Mouse (Mus musculus) megakaryocyte-erythroid progenitor cell, adult 5-6 weeks (primary cell): ENCODE measurements around the gene Copz1. TPM values are rescaled to one million over a fixed set of nuclear protein-coding genes. Genes with fewer than 3 reads are reported as not detected.
A peak's percentile ranks its signal among the peaks of the same experiment; 100 is the strongest.

Experiments
- ATAC-seq: replicated peaks from 2 replicates; pipeline ENCODE4 v1.8.0; 2016; ENCODE audit warnings: mild to moderate bottlenecking, inconsistent platforms; ENCODE audit not compliant: severe bottlenecking, poor library complexity, low FRiP score, low TSS enrichment
- total RNA-seq, 2 experiments: library from RNA; stranded (forward) in 1 of 2; stranded (reverse) in 1 of 2; fragments of 200-1000, 215-1000 nt in 1 of 2; fragments of >200 nt in 1 of 2; fragmentation: Nextera tagmentation in 1 of 2; gene quantifications; 2 replicates each; pipeline ENCODE4 v1.2.3; 2014 to 2017

Gene Copz1
- total RNA-seq, 2 experiments from 2014 or later, result 91.2 to 218 TPM

DNA sequence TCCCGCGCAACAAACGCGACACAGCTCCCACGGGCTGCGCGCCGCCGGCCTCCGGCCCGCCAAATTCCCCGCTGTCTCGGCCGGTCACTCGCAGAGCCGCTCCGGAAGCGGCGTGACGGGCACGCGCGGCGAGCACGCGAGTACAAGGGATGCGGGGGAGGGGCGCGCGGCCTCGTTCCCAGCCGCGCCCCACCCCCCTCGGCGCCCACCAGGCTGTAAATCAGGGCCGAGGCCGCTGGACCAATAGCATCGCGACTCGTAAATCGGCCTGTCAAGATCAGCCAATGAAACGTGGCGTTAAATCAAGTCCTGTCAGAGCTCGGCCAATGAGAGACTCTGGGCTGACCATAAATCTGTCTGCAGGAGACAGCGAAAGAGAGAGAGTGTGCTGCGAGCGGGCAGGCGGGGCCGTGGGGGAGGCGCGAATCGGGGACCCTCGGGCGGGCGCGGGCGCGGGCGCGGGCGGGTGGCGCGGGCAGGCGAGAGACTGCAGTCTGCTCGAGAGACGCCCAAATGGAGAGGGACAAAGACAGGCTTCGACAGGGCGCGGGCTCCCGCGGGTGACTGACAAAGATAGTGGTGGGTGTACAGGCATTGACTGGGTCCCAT, 32.7 kb downstream of the Copz1 start:
- ATAC-seq, result peak; percentile 78

DNA sequence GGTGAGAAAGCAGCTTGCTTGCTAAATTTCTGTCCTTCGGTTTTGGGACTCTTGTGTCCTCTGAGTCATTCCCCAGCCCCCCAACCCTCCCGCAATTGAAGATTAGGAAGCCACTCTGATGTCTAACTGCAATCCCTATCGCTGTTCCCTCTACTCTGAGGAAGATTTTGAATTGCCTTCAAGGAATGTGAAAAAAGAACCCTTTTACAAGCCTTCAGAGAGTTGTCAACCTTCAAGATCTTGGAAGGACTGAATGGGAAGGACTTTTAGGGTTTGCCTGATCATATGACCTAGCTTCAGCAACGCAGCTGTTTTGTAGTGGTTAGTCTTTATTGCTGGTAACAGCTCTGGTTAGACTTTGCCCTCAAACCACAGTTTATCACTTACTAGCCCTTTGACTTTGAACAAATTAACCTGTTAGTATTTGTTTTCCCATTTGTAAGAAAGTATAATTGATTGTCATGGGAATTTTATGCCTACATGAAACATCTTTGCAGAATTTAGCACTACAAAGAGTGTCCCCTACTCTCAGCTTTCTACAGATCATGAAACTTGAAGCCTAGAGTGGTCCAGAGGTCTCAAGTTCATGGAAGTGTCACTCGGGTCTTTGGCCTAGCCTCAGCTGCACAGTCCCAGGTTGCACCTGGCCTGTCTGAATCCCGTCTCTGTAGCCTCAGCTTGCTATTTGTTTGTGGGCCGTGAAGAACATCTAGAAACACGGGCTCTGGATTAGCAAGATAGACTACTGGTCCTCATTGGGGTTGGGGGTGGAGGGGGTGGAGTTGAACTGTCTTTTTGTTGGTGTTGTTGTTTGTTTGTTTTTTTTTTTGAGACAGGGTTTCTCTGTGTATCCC, 33.5 kb downstream of the Copz1 start:
- no peak for ATAC-seq

DNA sequence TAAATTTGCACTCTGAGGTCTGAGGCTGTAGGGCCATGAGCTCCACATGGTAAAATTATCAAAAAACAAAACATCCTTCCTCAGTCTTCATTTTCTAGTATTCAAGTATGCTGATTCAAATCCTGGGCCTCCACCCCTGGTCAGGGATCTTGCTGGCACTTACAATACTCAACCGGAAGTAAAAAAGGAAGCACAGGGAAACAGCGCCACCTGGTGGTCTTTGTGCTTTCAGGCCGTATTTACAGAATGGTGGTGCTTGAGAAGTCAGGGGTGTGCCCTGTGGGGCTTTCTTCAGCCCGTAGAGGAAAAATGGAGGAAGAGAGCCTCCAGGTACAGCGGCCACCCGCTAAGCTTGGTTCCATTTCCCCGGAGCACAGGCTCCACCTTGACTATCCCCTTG, 34.6 kb downstream of the Copz1 start:
- ATAC-seq, result peak; percentile 63

DNA sequence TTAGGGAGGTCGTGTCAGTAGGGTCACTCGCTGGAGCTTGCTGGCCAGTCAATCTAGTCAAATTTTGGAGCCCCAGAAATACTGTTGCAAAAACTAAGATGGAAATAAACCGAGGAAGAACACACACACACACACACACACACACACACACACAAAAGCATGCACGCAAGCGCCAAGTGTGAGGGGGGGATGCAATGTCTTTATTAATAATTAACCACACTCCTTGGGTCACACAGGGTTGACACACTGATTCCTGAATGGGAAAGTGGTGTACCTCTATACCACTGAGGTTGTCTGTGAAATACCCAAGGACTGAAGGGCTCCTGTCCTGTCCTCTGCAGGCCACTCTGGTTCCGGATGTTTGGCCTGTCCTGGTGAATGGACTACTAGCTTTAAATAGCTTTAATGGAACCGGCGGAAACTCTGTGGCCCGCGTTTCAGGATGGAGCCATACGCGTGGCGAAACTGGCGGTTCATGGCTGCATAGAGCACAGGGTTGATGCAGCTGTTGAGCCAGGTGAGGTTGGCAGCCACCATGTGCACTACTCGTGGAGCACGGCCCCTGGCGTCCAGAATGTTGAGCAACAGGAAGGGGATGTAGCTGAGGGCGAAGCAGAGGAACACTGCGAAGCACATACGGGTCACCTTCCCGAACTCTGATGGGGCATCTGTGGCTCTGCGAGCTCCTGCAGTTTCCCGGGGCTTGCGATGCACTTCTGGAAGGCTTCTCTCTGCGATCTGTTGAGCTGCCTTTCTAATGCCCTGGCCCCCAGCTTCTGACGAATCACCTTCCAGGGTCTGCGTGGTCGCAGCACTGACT, 35.8 kb downstream of the Copz1 start:
- ATAC-seq, result no peak

DNA sequence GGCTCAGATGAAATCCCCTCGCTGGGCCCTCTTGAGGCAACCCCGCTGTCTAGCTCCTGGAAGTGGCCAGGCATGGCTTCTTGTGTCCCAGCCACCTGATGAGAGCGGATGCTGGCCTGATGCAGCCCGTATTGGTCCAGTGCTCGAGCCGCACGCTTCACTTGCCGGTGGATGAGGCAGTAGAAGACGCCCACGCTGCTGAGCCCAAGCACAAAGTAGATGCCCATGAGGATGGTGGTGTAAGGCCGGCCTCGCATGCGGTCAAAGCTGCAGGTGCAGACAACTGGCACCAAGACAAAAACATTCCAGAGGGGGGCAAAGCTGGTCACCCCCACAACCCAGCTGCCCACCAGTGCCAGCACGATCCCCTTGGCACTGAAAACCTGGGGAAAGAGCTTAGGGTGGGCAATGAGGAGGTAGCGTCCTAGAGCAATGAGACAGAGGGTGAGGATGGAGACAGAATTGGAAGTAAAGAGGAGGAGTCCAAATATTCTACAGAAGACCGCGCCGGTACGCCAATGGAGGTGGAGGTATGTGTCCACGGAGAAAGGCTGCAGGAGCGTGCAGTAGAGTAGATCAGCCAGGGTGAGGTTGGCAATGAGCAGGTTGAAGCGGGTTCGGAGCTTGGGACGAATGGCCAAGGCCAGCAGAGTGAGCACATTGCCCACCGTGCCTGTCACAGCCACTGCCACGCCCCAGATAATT, 36.5 kb downstream of the Copz1 start:
- ATAC-seq, result no peak

DNA sequence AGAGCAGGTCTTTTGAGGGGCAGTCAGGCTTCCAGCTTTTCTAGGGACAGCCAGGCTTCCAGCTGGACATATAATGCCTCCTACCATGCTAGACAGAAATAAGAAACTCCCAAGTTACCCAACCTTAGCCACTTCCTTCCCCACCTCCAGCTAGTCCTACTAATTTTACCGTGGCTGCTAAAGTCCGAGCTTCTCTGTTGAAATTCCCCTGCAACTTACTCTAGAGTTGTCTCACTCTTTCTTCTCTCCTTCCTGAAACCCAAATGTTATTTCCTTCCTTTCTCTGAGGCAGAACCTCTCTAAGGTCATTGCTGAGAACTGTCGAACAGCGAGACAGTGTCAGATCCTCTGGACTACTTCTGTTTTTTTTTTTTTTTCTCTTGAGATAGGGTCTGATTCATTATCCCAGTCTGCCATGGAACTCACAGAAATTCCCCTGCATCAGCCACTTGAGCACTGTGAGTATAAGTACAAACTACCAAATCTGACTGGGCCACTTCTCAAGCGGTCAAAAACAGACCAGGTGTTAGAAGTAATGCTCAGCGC, 37.9 kb downstream of the Copz1 start, which contains the start of gene Gpr84:
Gene Gpr84, minus strand, starts transcription at position 248 of the 546 bp plus-strand sequence.
- ATAC-seq, result no peak

DNA sequence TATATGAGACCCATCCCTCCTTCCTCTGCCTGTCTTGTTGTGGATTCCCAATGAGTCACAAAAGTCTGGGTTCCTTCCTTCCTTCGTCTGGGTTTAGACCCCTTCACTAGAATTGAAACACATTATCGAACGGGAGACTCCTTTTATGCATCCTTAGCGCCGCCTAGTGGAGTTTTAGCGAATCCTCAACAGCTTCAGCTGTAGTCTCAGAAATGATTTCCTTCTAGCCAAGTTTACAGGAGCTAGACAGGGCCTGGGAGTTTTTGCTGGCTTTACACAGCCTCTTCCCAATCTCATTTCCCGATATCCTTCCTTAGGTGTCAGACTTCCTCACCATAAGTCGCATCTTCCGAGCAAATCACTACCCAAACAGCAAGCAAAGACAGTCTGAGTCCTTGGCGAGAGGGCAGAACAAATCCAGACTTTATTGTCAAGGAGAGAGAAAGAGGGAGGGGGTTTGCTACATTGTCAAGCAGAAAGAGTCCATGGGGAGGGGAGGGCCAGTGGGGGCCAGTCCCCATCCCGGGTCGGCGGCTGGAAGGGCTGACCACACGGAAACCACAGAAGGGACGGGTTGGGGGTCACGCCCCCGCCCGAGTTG, 41.1 kb downstream of the Copz1 start:
- 0 out of 2 replicates have a peak, but pooled peaks have one; percentile 31 for ATAC-seq

DNA sequence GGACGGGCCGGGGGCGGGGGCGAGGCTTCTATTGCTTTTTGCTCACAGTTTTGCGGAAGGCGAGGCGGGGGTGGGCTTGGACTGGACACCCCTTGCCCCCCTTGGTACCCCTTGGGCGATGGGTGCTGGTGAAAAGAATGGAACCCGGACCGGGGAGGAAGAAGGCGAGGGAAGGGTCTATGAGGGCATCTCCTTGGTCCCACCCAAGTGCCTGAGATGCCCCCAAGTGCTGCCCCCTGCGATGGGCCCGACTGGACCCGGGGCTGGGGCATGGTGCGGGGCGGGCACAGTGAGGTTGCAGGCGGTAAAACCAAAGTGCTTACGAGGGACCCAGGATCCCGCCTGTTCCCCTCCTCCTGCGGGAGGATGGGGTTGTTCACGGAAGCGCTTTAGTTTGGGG, 41.7 kb downstream of the Copz1 start:
- no peak for ATAC-seq

DNA sequence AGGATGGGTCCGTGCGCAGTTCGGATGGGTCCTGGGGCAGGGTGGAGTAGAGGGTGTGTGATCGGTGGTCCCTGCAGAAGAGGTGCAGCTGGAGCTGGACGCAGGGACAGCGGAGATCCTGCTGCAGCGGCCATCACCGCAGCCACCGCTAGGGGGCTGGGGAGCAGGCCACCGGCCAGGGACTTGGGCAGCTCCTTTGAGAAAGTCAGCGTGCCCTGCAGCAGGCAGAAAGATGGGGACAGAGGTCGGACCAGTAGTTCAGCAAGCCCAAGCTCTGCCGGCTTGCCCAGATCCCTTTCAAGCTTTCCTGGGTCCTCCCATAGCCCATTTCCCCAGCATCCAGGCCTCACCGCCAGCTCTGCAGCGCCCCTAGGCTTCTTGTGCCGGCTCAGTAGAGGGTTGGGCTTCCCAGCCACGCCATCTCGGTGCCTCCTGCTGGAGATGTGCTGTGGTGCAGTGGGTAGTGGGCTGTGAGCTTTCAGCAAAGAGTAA, 42.5 kb downstream of the Copz1 start:
- ATAC-seq, result peak; percentile 50

DNA sequence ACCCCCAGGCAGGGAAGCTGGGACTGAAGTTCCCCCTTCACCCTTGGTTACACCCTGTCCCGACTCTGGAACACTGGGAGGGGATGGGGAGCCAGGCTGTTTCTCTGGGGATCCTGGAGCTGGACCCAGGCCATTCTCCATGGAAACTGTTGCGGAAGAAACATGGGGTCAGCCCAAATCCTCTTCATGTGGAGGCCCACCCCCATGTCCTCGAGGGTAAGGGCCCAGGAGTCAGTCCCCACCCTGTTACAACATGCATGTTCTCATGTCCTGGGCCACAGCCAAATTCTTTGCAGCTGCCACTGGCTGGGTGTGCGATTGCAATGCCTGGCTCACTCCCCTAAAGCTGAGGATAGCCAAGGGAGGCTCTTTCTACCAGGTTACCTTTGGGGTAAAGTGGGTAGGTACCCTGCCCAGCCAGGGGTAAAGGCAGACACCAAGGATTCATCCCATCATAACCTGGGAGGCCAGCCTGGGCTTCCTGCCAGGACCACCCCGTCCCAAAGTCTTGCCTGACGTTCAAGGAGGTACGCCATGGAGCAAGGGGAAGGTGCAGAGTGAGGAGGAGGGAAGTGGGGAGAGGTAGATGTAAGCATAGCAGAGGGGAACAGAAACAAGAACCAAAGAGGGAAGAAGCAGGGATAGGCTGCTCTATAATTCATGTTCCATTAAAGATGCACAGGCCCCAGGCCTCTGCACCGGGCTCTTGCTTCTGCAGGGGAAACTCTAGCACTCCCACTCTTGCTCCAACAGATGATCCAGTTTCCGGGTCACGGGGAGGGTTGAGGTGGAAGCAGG, 43.7 kb downstream of the Copz1 start:
- ATAC-seq, result no peak

DNA sequence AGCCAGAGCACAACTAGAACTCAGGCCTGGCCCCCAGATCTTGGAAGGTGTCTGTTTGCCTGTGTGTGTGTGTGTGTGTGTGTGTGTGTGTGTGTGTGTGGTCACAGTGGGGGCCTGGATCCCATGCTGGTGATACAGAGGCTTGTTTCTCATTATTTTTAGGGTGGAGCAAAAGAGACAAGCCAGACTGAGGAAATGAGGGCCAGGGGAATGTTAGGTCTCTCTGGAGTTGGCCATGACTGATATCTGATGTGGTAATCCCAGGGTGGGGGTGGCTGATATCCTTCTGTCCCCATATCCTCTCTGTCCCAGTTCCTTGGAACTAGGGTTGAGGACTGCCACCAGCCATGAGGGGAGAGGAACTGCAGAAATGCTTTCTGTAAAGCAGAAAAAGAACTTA, 44.6 kb downstream of the Copz1 start:
- no peak for ATAC-seq

DNA sequence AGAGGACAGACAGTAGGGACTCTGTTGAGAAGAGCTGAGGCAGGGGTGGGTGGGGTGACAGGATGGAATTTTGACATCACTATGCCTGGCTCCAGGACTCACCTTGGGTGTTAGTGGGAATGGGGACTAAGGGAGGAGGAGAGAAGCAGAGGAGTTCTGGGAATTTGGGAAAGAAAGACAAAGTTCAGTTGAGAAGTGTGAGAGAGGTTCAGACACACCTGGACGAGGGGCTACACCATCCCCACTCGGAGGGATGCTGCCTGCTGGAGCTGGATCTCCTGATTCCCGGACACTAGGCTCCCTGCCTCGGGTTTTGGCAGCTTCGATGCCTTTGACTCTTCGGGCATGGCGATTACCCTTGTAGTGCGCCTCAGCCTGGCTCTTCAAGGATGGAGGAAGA, 45.2 kb downstream of the Copz1 start:
- ATAC-seq, result no peak

DNA sequence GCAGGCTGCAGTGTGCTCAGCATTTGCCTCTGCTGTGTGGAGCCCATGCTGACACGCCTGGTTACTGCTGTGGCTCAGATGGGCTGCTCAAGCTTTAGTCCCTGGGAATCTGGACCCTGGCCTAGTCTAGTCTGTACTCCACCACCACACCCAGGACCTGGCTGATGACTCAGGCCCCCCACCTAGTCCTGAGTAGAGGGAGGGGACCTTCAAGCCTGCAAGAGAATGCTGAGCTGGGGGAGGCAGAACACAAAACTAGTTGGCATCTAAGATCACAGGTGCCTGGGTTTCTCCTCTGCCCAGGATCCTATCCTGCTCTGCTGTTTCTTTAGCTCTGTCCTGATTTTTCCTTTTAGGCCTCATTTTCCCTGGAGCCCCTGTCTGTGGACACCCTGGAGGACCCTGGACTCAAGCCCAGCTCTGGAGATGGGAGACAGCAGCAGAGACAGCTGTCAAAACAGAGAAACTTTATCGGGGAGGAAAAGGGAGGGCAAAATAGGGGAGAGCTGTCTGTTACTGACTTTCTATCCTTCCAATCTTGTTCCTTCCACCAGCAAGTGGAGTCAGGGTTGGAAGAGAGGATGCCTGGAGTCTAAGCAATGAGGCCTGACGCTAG, 45.8 kb downstream of the Copz1 start:
- no peak for ATAC-seq

DNA sequence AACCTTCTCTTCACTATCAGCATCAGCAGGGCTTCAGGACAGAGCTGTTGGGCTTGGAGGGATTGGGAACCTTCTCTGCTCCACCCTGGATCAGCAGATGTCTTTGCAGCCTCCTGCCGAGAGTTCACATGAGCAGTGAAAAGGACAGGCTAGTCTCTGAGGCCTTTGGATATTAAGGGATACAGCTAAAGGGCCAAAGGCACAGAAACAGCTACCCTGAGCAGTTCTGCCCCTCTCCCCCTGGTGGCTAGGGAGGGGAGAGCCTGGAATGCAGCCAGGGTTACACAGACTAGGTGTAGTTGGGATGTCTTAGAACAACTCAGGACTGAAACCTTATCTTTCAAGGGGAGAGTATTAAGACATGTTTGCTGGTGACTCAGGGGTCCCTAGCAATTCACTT, 48.6 kb downstream of the Copz1 start:
- ATAC-seq, result 0 out of 2 replicates have a peak, but pooled peaks have one; percentile 24

DNA sequence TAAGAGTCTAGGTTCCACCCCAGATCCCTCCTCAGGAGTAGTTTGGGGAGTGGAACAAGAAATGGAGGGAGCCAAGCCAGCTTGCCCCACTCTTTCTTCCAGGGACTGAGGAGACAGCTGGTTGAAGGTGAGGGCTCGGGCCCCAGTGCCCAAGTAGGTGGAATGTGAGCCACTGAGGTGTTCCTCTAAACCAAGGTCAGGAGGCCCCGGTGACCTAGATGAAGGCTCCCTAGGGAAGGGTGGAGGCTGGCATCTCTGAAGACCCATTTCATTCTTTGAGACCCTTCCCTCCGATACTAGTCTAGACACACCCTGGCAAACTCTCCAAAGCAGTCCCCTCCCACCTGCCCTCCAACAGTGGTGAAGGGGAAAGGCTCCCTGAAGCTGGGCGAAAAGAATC, 49.9 kb downstream of the Copz1 start:
- ATAC-seq, result no peak

DNA sequence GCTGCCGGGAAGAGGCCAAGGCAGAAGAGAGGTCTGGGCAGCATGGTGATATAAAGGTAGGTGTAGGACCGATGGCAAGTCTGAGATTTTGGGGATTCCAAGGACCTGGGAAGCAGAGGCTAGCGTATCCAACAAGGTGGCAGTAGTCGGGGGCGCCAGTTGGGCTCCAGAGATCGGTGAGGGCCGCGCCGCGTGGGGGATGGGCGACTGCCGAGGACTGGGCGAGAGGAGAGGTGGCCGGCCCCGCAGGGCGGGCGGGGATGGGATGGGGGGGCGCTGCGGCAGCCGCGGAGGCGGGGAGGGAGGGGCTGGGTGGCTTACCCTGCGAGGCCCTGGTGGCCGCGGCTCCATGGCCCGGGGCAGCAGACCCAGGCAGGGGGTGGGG, 50.5 kb downstream of the Copz1 start:
- ATAC-seq, result no peak

DNA sequence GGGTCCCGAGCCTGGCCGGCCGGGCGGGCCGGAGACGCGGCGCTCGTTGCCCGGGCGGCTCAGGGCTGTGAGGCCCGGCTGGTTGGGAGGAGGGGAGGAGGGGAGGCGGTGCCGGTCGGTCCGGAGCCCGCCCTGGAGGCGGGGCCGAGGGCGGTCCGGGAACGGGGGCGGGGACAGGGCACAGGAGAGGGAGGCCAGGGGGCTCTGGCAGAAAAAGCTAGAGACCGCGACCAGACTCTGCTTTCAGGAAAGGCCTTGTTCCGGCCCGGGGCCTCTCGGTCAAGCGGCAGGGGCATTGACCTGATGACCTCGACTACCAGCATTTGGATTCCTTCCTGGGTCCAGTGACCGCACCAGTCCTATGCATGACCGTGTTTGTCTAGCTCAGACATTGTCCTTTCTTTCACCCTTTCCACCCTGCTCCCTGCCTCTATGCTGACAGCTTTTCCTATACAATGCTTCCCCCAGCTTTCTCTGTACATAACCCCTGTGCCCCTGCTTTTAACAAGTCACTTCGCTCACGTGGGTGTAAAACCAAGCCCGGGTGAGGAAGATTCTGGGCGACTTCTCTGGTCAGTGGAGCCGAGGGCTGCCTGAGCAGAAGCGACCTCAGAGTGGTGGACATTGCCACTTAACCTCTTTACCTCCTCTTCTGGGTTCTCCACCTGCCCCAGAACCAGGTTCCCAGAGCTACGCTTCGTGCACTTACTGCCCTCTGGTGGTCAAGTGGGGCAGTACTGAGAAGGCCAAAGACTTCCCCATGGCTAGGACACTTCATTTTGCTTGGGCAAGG, 51.1 kb downstream of the Copz1 start:
- ATAC-seq, result peak; percentile 88
